9 mouse cellular contexts compared by ENCODE assay signal in genomic region chr19:42316525-42316924, GRCm38 (mm10).
DNase-seq lines count a peak whose midpoint lies in the region; ATAC-seq and TF ChIP-seq lines count a peak whose summit lies in the region.
"Had no signal": no experiment of that assay in that cellular context is flagged by ENCODE, and none has a peak within 500 bp of the region (broad histone marks: within the 10 kb centered on the region; RNA-seq: fewer than 3 reads in every experiment).

No protein-coding gene starts in this region.

- peak overlapping the region; percentile 80 for H3K27ac ChIP-seq in forebrain, embryonic 13.5 days
- H3K27ac ChIP-seq in forebrain, embryonic 10.5 days: no peak overlapping the region
- no peak overlapping the region for H3K27ac ChIP-seq in thymus, adult 2 months (ENCODE audit: control insufficient read depth, insufficient read depth, low read length)
- H3K27ac ChIP-seq: liver, embryonic 14.5 days had no signal

- no peaks in the 10 kb centered on the region for H3K9me3 ChIP-seq in forebrain, embryonic 13.5 days (replicated peaks)
- H3K9me3 ChIP-seq in forebrain, embryonic 10.5 days: no peaks in the 10 kb centered on the region

- no peak for DNase-seq in forebrain, embryonic 10.5 days (ENCODE audit: extremely low spot score, low spot score)
- DNase-seq in thymus, adult 2 months: no peak
- no peak for DNase-seq in thymus, postnatal 25 days
- DNase-seq in layer of hippocampus, adult 9-11 months: peak; percentile 42
- peak; percentile 28 to 33 for DNase-seq in right cerebral cortex, postnatal 36 days (ENCODE audit: low spot score in 2 of 2)
- DNase-seq in spleen, postnatal 10 days (ENCODE audit: low spot score in 2 of 2): no peak

- H3K9ac ChIP-seq in forebrain, embryonic 13.5 days: no peak overlapping the region
- H3K9ac ChIP-seq: liver, embryonic 14.5 days had no signal

- no peak overlapping the region; the same call in 1 of the 2 replicates for H3K4me2 ChIP-seq in forebrain, embryonic 13.5 days

- no peak overlapping the region for H3K4me3 ChIP-seq in forebrain, embryonic 13.5 days
- no peak overlapping the region for H3K4me3 ChIP-seq in forebrain, embryonic 10.5 days
- H3K4me3 ChIP-seq in thymus, adult 2 months (ENCODE audit: control insufficient read depth, insufficient read depth, low read length): no peak overlapping the region

- no peaks in the 10 kb centered on the region for H3K36me3 ChIP-seq in forebrain, embryonic 13.5 days (ENCODE audit: poor library complexity, severe bottlenecking)
- H3K36me3 ChIP-seq in forebrain, embryonic 10.5 days (replicated peaks): no peaks in the 10 kb centered on the region
- no peaks in the 10 kb centered on the region for H3K36me3 ChIP-seq in thymus, adult 2 months (ENCODE audit: control insufficient read depth, insufficient read depth, low read length)

- no peak for TF ChIP-seq CTCF in thymus, adult 2 months (IDR thresholded peaks at IDR 0.05; ENCODE audit: borderline replicate concordance, control insufficient read depth, extremely low read depth, insufficient read depth, low read length, poor library complexity)

- 90% methylated on average over 2 of the region's 2 CpGs for WGBS in forebrain, embryonic 13.5 days
- WGBS in forebrain, embryonic 10.5 days: 87% methylated on average over 2 of the region's 2 CpGs
- 92% methylated on average over 2 of the region's 2 CpGs for WGBS in thymus, adult 2 months

- H3K27me3 ChIP-seq in forebrain, embryonic 13.5 days: peaks cover 9% of the 10 kb centered on the region
- peaks cover 56% of the 10 kb centered on the region for H3K27me3 ChIP-seq in forebrain, embryonic 10.5 days (ENCODE audit: poor library complexity, severe bottlenecking)
- no peaks in the 10 kb centered on the region for H3K27me3 ChIP-seq in thymus, adult 2 months (ENCODE audit: control insufficient read depth, insufficient read depth, low read length)

- 0 out of 2 replicates have a peak, but pooled peaks have one; percentile 9 for TF ChIP-seq POLR2A in thymus, adult 2 months (IDR thresholded peaks at IDR 0.05; ENCODE audit: control insufficient read depth, extremely low read depth, insufficient read depth, low read length, poor library complexity)

- ATAC-seq in forebrain, embryonic 13.5 days: no peak
- no peak for ATAC-seq in megakaryocyte-erythroid progenitor cell, adult 5-6 weeks (replicated peaks; ENCODE audit: low FRiP score, low TSS enrichment, poor library complexity, severe bottlenecking)

- peaks cover 65% of the 10 kb centered on the region for H3K4me1 ChIP-seq in forebrain, embryonic 13.5 days
- peaks cover 51% of the 10 kb centered on the region for H3K4me1 ChIP-seq in forebrain, embryonic 10.5 days
- H3K4me1 ChIP-seq in thymus, adult 2 months (replicated peaks; ENCODE audit: control insufficient read depth, insufficient read depth, low read length): no peaks in the 10 kb centered on the region

Comparison
In these comparisons a context has a peak if more than half of its experiments do, and no peak if none do; other contexts are left out.
1. DNase-seq: peak in layer of hippocampus, adult 9-11 months (single experiment) and right cerebral cortex, postnatal 36 days (2 of 2); none in forebrain, embryonic 10.5 days (single experiment), thymus, adult 2 months (single experiment), thymus, postnatal 25 days (single experiment) and spleen, postnatal 10 days (0 of 2).